Mouse (Mus musculus) thymus, adult 2 months (tissue): ENCODE results near the gene Pdcd4. TPM values are rescaled to one million over a fixed set of nuclear protein-coding genes. Genes with fewer than 3 reads are reported as not detected.
A peak's percentile ranks its signal among the peaks of the same experiment; 100 is the strongest.

Experiments used
- DNase-seq: peaks from one replicate; pipeline ENCODE4 v3.0.0; 2021
- H3K27ac ChIP-seq: fragments of 200-500 bp; 2 replicates; pipeline ENCODE4 v1.5.1; 2012; ENCODE audit warnings: low read length, control low read depth; ENCODE audit not compliant: control insufficient read depth, insufficient read depth
- H3K27me3 ChIP-seq: fragments of 200-500 bp; 2 replicates; pipeline ENCODE4 v1.6.1; 2012; ENCODE audit warnings: mild to moderate bottlenecking, low read length, moderate library complexity, mixed read lengths; ENCODE audit not compliant: control insufficient read depth, insufficient read depth
- H3K36me3 ChIP-seq: fragments of 200-500 bp; 2 replicates; pipeline ENCODE4 v1.6.1; 2012; ENCODE audit warnings: mild to moderate bottlenecking, low read length, moderate library complexity; ENCODE audit not compliant: control insufficient read depth, insufficient read depth
- H3K4me1 ChIP-seq: fragments of 200-500 bp; replicated peaks from 2 replicates; pipeline ENCODE4 v1.6.1; 2012; ENCODE audit warnings: low read length; ENCODE audit not compliant: control insufficient read depth, insufficient read depth
- H3K4me3 ChIP-seq: fragments of 200-500 bp; 2 replicates; pipeline ENCODE4 v1.5.1; 2012; ENCODE audit warnings: mild to moderate bottlenecking, low read length, control low read depth, moderate library complexity; ENCODE audit not compliant: control insufficient read depth, insufficient read depth
- CTCF ChIP-seq: fragments of 200-500 bp; IDR thresholded peaks from 2 replicates; pipeline ENCODE4 v1.5.1; 2012; ENCODE audit warnings: mild to moderate bottlenecking, control low read depth, low read length, moderate library complexity, borderline replicate concordance; ENCODE audit not compliant: control insufficient read depth, poor library complexity, insufficient read depth; ENCODE audit errors: extremely low read depth
- POLR2A ChIP-seq: fragments of 200-500 bp; IDR thresholded peaks from 2 replicates; pipeline ENCODE4 v1.6.1; 2012; ENCODE audit warnings: mild to moderate bottlenecking, low read length, control low read depth, moderate library complexity; ENCODE audit not compliant: control insufficient read depth, poor library complexity, insufficient read depth; ENCODE audit errors: extremely low read depth
- WGBS: fragments of 180-500 bp; shearing (Covaris S2); methylation state at CpG from one replicate; pipeline ENCODE4 v1.1.7; 2018; 5-methylcytosine and 5-hydroxymethylcytosine counted together
- polyA plus RNA-seq: library from polyadenylated mRNA; depleted of rRNA; stranded (reverse); fragments of >200 nt; gene quantifications from 2 replicates; pipeline ENCODE4 v1.2.3, GENCODE M21; 2012

The Pdcd4 gene
- polyA plus RNA-seq, 1 experiment = 18.2 TPM

DNA sequence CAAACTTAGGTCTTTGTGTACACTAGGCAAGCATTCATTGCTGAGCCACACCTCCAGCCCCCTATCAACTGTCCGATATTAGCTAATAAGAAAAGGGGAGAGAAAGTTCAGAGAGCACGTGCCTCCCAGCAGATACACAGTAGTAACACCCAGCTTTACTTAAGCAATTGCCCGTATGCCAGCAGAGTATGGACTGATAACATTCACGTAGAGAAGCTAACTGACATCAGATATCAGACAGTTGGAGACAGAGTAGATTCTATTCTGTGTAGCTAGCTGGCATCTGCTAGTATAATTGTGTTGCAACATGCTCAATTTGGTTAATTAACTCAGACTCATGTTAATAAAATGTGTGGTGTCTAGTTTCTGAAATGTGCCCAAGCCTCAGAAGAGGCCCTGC, 49.1 kb downstream of the Pdcd4 start:
- no peak for TF ChIP-seq POLR2A
- TF ChIP-seq CTCF = no peak
- no peak overlapping the region for H3K4me3 ChIP-seq
- H3K27me3 ChIP-seq = no peaks in the 10 kb centered on the region
- H3K27ac ChIP-seq = no peak overlapping the region
- no peak for DNase-seq
- H3K4me1 ChIP-seq = no peaks in the 10 kb centered on the region
- no peaks in the 10 kb centered on the region for H3K36me3 ChIP-seq
- 96% methylated on average over 4 of the region's 4 CpGs for WGBS

- Histone ChIP-seq H3K27ac (no peak overlapping the region), H3K27me3 (no peaks in the 10 kb centered on the region), H3K36me3 (no peaks in the 10 kb centered on the region), H3K4me1 (no peaks in the 10 kb centered on the region; the same call in 1 of the 2 replicates), H3K4me3 (no peak overlapping the region)
- DNase-seq = no peak
- TF ChIP-seq CTCF (no peak), POLR2A (no peak)
- WGBS = 95% methylated on average over 2 of the region's 2 CpGs
Observed at GRCm38 (mm10) chr19:53942342-53942741, 50.3 kb downstream of the Pdcd4 start.

DNA sequence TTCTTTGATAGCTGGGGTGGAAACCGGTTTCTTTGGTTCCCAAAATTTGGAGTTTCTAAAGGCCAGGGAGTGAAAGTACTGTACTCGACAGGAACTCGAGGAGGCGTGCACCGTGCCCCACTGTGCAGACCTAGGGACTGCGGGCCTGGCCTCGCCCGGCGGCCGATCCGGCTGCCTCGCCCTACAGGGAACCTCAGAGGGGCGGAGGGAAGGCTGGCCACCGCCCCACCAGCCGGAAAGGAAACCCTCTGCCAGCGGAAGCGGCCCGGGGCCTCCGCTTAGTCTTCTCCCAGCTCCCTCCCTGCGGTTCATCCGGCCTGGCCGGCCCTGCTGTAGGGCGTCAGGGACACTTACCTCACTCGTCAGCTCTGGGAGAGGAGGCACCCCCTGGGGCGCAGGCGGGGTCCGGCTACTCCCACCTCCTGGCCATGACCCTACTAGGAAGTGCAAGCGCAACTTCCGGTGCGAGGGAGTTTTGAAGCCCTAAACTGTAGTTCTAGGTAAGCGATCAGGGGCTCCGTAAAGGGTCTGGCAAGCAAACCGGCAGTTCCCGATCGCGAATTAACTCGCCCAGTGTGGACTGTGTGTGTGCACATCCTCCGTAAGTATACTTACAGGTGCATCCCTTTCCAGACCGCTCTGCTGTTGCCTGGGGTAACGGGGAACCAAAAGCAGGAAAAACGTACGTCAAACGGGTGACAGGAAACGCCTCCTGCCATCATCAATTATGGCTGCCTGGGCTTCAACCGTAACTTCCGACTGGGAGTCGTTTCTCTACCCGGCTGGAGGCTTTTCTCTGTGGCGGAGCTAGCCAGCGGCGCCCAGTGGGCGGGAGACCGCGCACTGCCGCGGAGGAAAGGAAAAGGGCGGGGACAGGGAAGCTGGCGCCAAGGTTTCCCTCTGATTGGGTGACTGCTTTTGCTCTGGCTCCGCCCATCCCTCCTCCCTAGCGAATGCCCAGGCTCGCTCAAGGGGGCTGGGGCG, 52.1 kb downstream of the Pdcd4 start, which contains the start of the genes Shoc2 and Bbip1:
TSS of gene Shoc2 (plus strand) at position 505 of the 984 bp plus-strand sequence.
TSS of gene Bbip1 (minus strand) at position 826 of the 984 bp plus-strand sequence.
- peak within 1 kb of the TSS; percentile 86 for H3K4me3 ChIP-seq
- H3K36me3 ChIP-seq = no peaks in the 10 kb centered on the region
- TF ChIP-seq CTCF (0 out of 2 replicates have a peak, but pooled peaks have one; percentile 17), POLR2A (peak; percentile 54)
- WGBS = under 1% methylated on average over 62 of the region's 62 CpGs
- peak; percentile 98 for DNase-seq
- no peaks in the 10 kb centered on the region for H3K27me3 ChIP-seq
- peak within 1 kb of the TSS; percentile 89 for H3K27ac ChIP-seq
- H3K4me1 ChIP-seq = no peaks in the 10 kb centered on the region; the same call in 1 of the 2 replicates

DNA sequence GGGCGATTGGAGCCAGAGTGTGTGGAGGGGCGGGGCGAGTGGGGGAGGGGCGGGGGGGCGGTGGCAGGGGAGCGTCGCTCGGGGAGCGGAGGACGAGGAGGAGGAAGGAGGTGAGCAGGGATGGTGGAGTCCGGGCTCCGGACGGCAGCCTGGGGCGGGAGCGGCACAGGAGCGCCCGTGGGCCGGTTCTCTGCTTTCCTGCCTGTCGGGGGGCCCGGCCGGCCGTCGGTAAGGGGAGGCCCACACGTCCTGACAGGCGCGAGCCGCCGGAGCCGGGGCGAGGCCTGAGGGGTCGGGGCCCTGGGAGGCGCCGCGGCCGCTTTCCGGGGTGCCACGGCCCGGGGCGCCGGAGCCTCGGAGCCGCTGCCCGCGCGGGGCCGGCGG, 52.7 kb downstream of the Pdcd4 start:
- Histone ChIP-seq H3K27me3 (no peaks in the 10 kb centered on the region), H3K36me3 (no peaks in the 10 kb centered on the region), H3K4me3 (peak overlapping the region; percentile 86), H3K27ac (no peak overlapping the region), H3K4me1 (no peaks in the 10 kb centered on the region; the same call in 1 of the 2 replicates)
- DNase-seq = no peak
- TF ChIP-seq CTCF (no peak), POLR2A (peak; percentile 72)
- 4% methylated on average over 42 of the region's 47 CpGs for WGBS

DNA sequence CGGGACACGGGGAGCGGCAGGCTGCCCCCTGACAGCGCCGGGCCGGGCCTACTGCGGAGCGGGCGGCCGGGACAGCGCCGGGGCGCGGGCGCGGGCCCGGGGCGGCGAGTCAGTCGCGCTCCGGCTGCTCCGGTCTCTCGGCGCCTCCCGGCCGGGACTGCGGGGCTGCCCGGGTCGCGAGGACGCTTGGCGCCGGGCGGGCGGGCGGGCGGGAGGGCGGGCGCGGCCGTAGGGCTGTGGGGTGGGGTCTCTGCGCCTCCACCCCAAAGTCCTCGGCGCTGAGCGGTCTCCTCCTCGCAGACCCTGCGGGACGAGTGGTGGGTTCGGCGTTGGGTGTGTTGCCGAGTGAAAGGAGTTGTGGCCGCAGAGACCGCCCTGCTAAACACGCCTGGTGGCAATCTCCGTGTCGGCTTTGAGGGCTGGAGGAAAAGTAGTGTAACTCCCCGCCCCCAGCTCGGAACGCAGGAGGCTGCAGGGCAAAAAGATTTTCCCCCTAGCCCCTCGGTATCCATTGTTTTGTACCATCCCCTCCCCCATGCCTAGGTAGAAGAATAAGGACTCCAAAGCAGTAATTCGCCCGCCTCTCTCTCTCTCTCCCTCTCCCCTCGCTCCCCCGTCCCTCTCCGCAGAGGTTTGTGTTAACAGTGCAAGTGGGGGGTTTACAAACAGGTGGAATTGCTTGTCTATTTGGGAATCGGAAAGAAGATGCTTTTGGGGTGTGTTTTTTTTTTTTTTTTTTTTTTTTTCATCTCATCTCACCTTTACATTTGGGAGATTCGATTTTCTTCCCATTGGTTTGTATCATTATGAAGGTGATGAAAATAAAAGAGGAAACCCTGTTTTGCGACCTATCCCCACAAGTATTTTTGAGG, 53.4 kb downstream of the Pdcd4 start:
- H3K27ac ChIP-seq = no peak overlapping the region
- TF ChIP-seq POLR2A (no peak), CTCF (no peak)
- H3K36me3 ChIP-seq = no peaks in the 10 kb centered on the region
- WGBS = 2% methylated on average over 58 of the region's 69 CpGs
- H3K27me3 ChIP-seq = no peaks in the 10 kb centered on the region
- H3K4me3 ChIP-seq = peak overlapping the region; percentile 50
- peak; percentile 53 for DNase-seq
- no peaks in the 10 kb centered on the region; the same call in 1 of the 2 replicates for H3K4me1 ChIP-seq

DNA sequence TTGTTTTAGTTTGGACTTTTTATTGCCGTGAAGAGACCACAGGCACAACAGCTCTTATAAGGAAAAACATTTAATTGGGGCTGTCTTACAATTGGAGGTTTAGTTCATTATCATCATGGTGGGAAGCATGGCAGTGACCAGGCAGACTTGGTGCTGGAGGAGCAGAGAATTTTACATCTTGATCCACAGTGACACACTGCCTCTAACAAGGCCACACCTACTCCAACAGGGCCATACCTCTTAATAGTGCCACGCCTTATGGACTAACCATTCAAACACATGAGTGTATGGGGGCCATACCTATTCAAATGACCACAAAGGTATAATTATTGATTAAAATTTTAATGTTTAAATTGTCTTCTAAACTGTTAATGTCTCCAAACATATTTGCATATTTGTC, 65.5 kb downstream of the Pdcd4 start:
- WGBS = 98% methylated on average over 2 of the region's 2 CpGs
- Histone ChIP-seq H3K36me3 (no peaks in the 10 kb centered on the region), H3K27ac (no peak overlapping the region), H3K27me3 (no peaks in the 10 kb centered on the region), H3K4me3 (no peak overlapping the region), H3K4me1 (no peaks in the 10 kb centered on the region)
- TF ChIP-seq CTCF = no peak
- TF ChIP-seq POLR2A = no peak
- no peak for DNase-seq
